Mouse (Mus musculus) thymus, postnatal 10 days (tissue): ENCODE results near the gene Zfp362.

ENCODE experiments used
- DNase-seq, 2 experiments: peaks; one replicate each; pipeline ENCODE4 v3.0.0; 2021; ENCODE audit warnings: low spot score in 2 of 2

Zfp362 gene

GRCm38 (mm10) chr4:128729709-128730037 is 76.2 kb downstream of the Zfp362 start:
- no peak for DNase-seq

DNA sequence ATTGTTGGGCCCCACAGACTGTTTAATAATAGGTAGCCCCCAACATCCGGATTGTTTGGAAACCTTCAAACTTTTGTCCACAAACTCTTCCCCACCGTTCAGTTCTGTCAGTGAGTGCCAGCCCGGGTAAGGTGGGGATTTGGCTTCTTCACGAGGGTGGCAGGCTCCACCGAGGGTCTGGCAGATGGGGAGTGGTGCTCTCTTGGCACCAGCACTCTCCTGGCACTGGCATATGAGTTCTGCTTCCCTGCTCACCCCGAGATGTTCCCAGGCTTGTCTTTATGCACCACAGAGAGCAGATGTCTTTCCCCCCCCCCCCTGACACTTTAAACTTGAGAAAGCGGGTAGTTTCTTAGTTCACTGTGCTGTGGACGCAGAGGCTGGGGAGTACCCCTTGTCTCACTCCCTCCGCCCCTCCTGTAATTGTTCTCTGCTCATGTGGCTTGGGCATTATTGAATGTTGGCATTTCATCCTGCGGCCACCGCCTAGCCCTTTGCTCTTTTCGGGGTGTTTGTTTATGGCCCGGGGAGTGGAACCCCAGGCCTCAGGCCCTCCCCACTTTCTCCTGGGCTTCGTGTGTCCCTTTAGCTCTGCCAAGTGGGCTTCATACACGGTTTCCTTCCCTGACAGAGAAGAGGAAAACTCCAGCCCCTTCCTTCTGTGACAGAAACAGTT is 76.7 kb downstream of the Zfp362 start:
- DNase-seq, result no peak

DNA sequence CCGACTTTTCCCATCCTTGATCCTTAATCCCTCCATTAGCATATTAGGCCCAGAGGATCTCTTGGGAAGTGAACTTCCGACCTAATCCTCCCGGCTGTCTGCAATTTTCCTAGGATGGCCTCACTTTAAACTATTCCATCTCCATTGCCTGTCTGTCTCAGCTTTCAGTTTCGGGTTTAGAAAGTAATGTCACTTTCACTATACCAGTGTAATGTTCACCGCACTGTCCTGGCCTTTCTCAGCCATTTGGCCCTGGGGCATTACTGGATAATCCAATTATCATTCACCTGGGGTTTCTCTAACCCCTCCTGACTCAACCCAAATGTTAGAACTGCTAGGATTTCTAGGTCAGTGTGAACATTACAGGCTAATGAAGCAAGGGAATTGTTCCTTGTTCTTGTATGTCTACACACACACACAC is 77.4 kb downstream of the Zfp362 start:
- DNase-seq, result no peak

DNA sequence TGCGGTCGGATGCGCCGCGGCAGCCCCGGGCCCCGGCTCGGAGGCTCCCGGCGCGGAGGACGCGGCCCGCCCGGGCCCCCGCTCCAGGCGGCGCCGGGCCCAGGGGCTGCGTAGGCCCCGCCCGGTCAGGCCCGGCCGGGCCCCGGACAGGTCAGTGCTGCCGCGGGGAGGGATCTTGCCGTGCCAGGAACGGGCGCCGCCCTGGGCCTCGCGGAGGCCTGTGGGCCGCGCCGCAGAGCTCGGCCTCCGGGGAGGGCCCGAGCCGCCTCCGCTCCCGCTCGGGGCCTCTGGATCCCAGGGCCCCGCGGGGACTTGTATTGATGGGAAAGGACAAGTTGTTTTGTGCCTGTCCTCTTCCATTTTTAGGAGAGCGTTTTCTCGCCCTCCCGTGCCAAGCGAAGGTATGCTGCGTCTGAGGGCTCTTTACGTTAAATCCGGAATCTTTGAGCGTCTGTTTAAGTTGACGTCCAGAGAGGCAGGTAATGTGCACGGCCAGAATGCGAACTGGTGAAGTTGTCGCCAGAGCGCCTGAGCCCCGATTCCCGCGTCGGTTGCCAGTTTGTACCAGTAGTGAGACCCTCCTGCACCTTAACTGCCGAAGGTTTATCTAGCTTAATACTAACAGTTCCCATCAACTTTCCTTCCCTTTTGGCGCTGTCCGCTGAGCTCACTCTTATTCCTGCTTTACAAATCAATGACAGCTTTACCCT is 78.0 kb downstream of the Zfp362 start:
- peak in 1 of 2 experiments; percentile 34 for DNase-seq

- DNase-seq, result peak; percentile 76 to 88
Measured at GRCm38 (mm10) chr4:128727019-128727720, 78.7 kb downstream of the Zfp362 start.

GRCm38 (mm10) chr4:128724059-128724458 is 81.8 kb downstream of the Zfp362 start:
- DNase-seq, result no peak

DNA sequence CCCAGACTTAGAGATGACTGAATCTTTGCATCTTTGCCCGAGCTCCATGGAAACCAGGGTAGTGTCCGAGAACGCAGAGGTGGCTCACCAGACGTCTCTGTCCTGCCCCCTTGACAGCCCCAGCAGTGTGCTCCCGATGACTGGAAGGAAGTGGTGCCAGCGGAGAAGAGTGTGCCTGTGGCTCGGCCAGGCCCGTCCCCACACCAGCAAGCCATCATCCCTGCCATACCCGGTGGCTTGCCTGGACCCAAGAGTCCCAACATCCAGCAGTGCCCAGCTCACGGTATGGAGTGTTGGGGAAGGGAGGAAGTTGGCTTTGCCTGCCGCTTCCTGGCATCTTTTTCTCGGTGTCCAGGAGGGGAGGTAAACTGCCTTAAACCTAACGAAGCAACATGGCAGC is 82.4 kb downstream of the Zfp362 start:
- no peak for DNase-seq
